Mouse (Mus musculus) C3H10T1/2 (cell line): ENCODE results near the gene Olfr49. TPM values are rescaled to one million over a fixed set of nuclear protein-coding genes. Genes with fewer than 3 reads are reported as not detected.

ENCODE experiments used
- polyA plus RNA-seq, 2 experiments: library from polyadenylated mRNA; unstranded; fragments of >200 nt; fragmentation: generic; extraction: Trizol; gene quantifications; one replicate each; pipeline ENCODE4 v1.2.1; 2012; ENCODE audit warnings: missing spikeins in 2 of 2

The Olfr49 gene
- not detected for polyA plus RNA-seq

GRCm38 (mm10) chr14:54284839-54285238 lies at the start of gene Olfr49:
Olfr49 (minus strand) TSS chr14:54284939.

GRCm38 (mm10) chr14:54253741-54254291 lies 30.9 kb downstream of the Olfr49 start, which contains the start of the genes Dad1 and Abhd4:
Dad1 (minus strand) TSS chr14:54254104.
Abhd4 (plus strand) TSS chr14:54254188.

Other genes with a start within 250 kb of the Olfr49 start
- gene Dad1, start 30.8 kb downstream of the Olfr49 start, polyA plus RNA-seq, result 100 to 1,000 TPM; 272 to 352 TPM
- gene Abhd4, start 30.8 kb downstream of the Olfr49 start, polyA plus RNA-seq, result 10 to 100 TPM; 27.5 to 79.6 TPM
- gene Oxa1l, start 75.9 kb upstream of the Olfr49 start, polyA plus RNA-seq, result 10 to 100 TPM; 66.8 to 70.6 TPM
- 1 to 10 TPM in 1 of 2 experiments, under 1 TPM in 1; 0.19 to 1.9 TPM for gene Slc7a7, start 132.8 kb upstream of the Olfr49 start, polyA plus RNA-seq
- 100 to 1,000 TPM; 362 to 381 TPM for gene Mrpl52, start 142.0 kb upstream of the Olfr49 start, polyA plus RNA-seq
- gene Mmp14, start 146.7 kb upstream of the Olfr49 start, polyA plus RNA-seq, result 100 to 1,000 TPM in 1 of 2 experiments, 10 to 100 TPM in 1; 33.7 to 322 TPM
- gene Lrp10, start 179.2 kb upstream of the Olfr49 start, polyA plus RNA-seq, result 10 to 100 TPM; 33.4 to 60.8 TPM
- gene Rem2, start 191.2 kb upstream of the Olfr49 start, polyA plus RNA-seq, result under 1 TPM in 1 of 2 experiments, not detected in 1; 0.18 TPM
- 10 to 100 TPM; 35.7 to 56.0 TPM for gene Prmt5, start 232.6 kb upstream of the Olfr49 start, polyA plus RNA-seq